Mouse (Mus musculus) NIH3T3 (cell line): ENCODE results near the gene Trim69.
A peak's percentile ranks its signal among the peaks of the same experiment; 100 is the strongest.

Source experiments
- DNase-seq: peaks from one replicate; pipeline ENCODE4 v3.0.0-alpha.2; 2012; ENCODE audit warnings: low read depth

Trim69 gene

GRCm38 (mm10) chr2:122153681-122154365 lies 6.7 kb upstream of the Trim69 start:
- DNase-seq = no peak

- no peak for DNase-seq
Observed at GRCm38 (mm10) chr2:122154479-122154878, 6.0 kb upstream of the Trim69 start.

GRCm38 (mm10) chr2:122155292-122155691 lies 5.2 kb upstream of the Trim69 start:
- DNase-seq = no peak

- no peak for DNase-seq
Observed at GRCm38 (mm10) chr2:122156051-122156700, 4.3 kb upstream of the Trim69 start.

- DNase-seq = no peak
Observed at GRCm38 (mm10) chr2:122157561-122157960, 2.9 kb upstream of the Trim69 start.

GRCm38 (mm10) chr2:122158362-122158802 lies 2.1 kb upstream of the Trim69 start:
- DNase-seq = peak; percentile 50

- DNase-seq = no peak
Observed at GRCm38 (mm10) chr2:122159667-122160066, 833 bp upstream of the Trim69 start.

- DNase-seq = peak; percentile 86
Observed at GRCm38 (mm10) chr2:122161542-122161941, 1.0 kb downstream of the Trim69 start.

- no peak for DNase-seq
Observed at GRCm38 (mm10) chr2:122162529-122162928, 2.0 kb downstream of the Trim69 start.

GRCm38 (mm10) chr2:122163430-122164195 lies 3.1 kb downstream of the Trim69 start:
- DNase-seq = peak; percentile 60

GRCm38 (mm10) chr2:122164293-122164692 lies 3.8 kb downstream of the Trim69 start:
- peak; percentile 84 for DNase-seq

GRCm38 (mm10) chr2:122171292-122171691 lies 10.8 kb downstream of the Trim69 start:
- no peak for DNase-seq

GRCm38 (mm10) chr2:122172188-122172587 lies 11.7 kb downstream of the Trim69 start:
- DNase-seq = peak; percentile 95

- peak; percentile 50 for DNase-seq
Observed at GRCm38 (mm10) chr2:122180051-122180822, 19.7 kb downstream of the Trim69 start.

- no peak for DNase-seq
Observed at GRCm38 (mm10) chr2:122185086-122185485, 24.6 kb downstream of the Trim69 start.

- DNase-seq = no peak
Observed at GRCm38 (mm10) chr2:122186106-122186505, 25.6 kb downstream of the Trim69 start, which contains the start of the genes Patl2 and Terb2. Gene Patl2 (minus strand): TSS chr2:122186189. Gene Terb2 (plus strand): TSS chr2:122186272.

GRCm38 (mm10) chr2:122186751-122187150 lies 26.3 kb downstream of the Trim69 start:
- DNase-seq = no peak

GRCm38 (mm10) chr2:122191849-122192248 lies 31.3 kb downstream of the Trim69 start:
- no peak for DNase-seq

- DNase-seq = peak; percentile 81
Observed at GRCm38 (mm10) chr2:122194509-122194929, 34.0 kb downstream of the Trim69 start.

GRCm38 (mm10) chr2:122201501-122201900 lies 41.0 kb downstream of the Trim69 start:
- no peak for DNase-seq

- DNase-seq = no peak
Observed at GRCm38 (mm10) chr2:122206440-122207107, 46.1 kb downstream of the Trim69 start.
